Mouse (Mus musculus) MEL (cell line): ENCODE measurements at regions not wholly inside any gene's neighbourhood (a gene's known extent, or its start where the extent isn't known, plus 50 kb on each side); places are given as distances from the start of the nearest gene placed in this dataset.

Experiments
- DNase-seq: peaks from one replicate; pipeline ENCODE4 v3.0.0; 2011; ENCODE audit warnings: low read depth, low spot score
- H3K27ac ChIP-seq: 2 replicates; pipeline ENCODE4 v1.5.1; 2012; ENCODE audit warnings: low read depth, mild to moderate bottlenecking, control low read depth, low read length, moderate library complexity; ENCODE audit not compliant: control insufficient read depth
- H3K27me3 ChIP-seq, 2 experiments: fragments of 150-350 bp in 1 of 2; sonication (generic) in 1 of 2; 2 replicates each; pipeline ENCODE4 v1.6.1; 2012; ENCODE audit warnings: low read length in 2 of 2, mild to moderate bottlenecking in 2 of 2, improper control_type of control experiment in 1 of 2, moderate library complexity in 1 of 2; ENCODE audit not compliant: insufficient read depth in 2 of 2, control insufficient read depth in 1 of 2
- H3K36me3 ChIP-seq, 2 experiments: 2 replicates each; pipeline ENCODE4 v1.6.1; 2012 to 2014; ENCODE audit warnings: low read length in 2 of 2, improper control_type of control experiment in 1 of 2, inconsistent platforms in 1 of 2, mild to moderate bottlenecking in 1 of 2; ENCODE audit not compliant: insufficient read depth in 2 of 2, control insufficient read depth in 1 of 2
- H3K4me1 ChIP-seq, 2 experiments: fragments of 150-350 bp in 1 of 2; sonication (generic) in 1 of 2; 2 replicates each; pipeline ENCODE4 v1.6.1; 2012; ENCODE audit warnings: low read length in 2 of 2, improper control_type of control experiment in 1 of 2, mild to moderate bottlenecking in 1 of 2; ENCODE audit not compliant: insufficient read depth in 2 of 2, control insufficient read depth in 1 of 2
- H3K4me3 ChIP-seq, 2 experiments: fragments of 150-350 bp in 1 of 2; sonication (generic) in 1 of 2; 2 replicates each; pipeline ENCODE4 v1.5.1; 2012; ENCODE audit warnings: low read depth in 2 of 2, low read length in 2 of 2, mild to moderate bottlenecking in 2 of 2, moderate library complexity in 2 of 2, control low read depth in 1 of 2, improper control_type of control experiment in 1 of 2; ENCODE audit not compliant: control insufficient read depth in 1 of 2, insufficient read depth in 1 of 2
- H3K79me2 ChIP-seq: 2 replicates; pipeline ENCODE4 v1.6.1; 2012; ENCODE audit warnings: mild to moderate bottlenecking, low read length, moderate library complexity; ENCODE audit not compliant: control insufficient read depth, poor library complexity, insufficient read depth
- H3K9ac ChIP-seq: 2 replicates; pipeline ENCODE4 v1.6.1; 2012; ENCODE audit warnings: low read depth, mild to moderate bottlenecking, control low read depth, low read length, moderate library complexity; ENCODE audit not compliant: control insufficient read depth, poor library complexity, severe bottlenecking
- H3K9me3 ChIP-seq: fragments of 150-350 bp; sonication (generic); replicated peaks from 2 replicates; pipeline ENCODE4 v1.6.1; 2012; ENCODE audit warnings: mild to moderate bottlenecking, low read length, improper control_type of control experiment, moderate library complexity; ENCODE audit not compliant: insufficient read depth
- CTCF ChIP-seq, 3 experiments: IDR thresholded peaks in 2 of 3; conservative IDR thresholded peaks in 1 of 3; 2 replicates each; pipeline ENCODE4 v1.5.1; 2011 to 2012; ENCODE audit warnings: low read length in 3 of 3, low read depth in 2 of 3, mild to moderate bottlenecking in 2 of 3, improper control_type of control experiment in 1 of 3, inconsistent platforms in 1 of 3, mixed read lengths in 1 of 3, moderate library complexity in 1 of 3; ENCODE audit not compliant: control insufficient read depth in 1 of 3, insufficient read depth in 1 of 3, poor library complexity in 1 of 3, severe bottlenecking in 1 of 3
- EP300 ChIP-seq, 2 experiments: IDR thresholded peaks; 2 replicates each; pipeline ENCODE4 v1.6.1; 2011; ENCODE audit warnings: improper control_type of control experiment in 2 of 2, low read length in 2 of 2, low read depth in 1 of 2, mild to moderate bottlenecking in 1 of 2
- GATA1 ChIP-seq: IDR thresholded peaks from 2 replicates; pipeline ENCODE4 v1.6.1; 2011; ENCODE audit warnings: low read depth, low read length, improper control_type of control experiment
- HCFC1 ChIP-seq: IDR thresholded peaks from 2 replicates; pipeline ENCODE4 v1.6.1; 2012; ENCODE audit warnings: low read depth, mild to moderate bottlenecking, inconsistent platforms, low read length, improper control_type of control experiment, moderate library complexity
- KAT2A ChIP-seq: conservative IDR thresholded peaks from 2 replicates; pipeline ENCODE4 v1.6.1; 2012; ENCODE audit warnings: low read depth, low read length, improper control_type of control experiment, inconsistent platforms
- MAFK ChIP-seq: IDR thresholded peaks from 2 replicates; pipeline ENCODE4 v1.6.1; 2011; ENCODE audit warnings: low read depth, mild to moderate bottlenecking, low read length, improper control_type of control experiment, borderline replicate concordance
- MAX ChIP-seq: IDR thresholded peaks from 2 replicates; pipeline ENCODE4 v1.6.1; 2011; ENCODE audit warnings: low read length, improper control_type of control experiment
- MYB ChIP-seq: IDR thresholded peaks from 2 replicates; pipeline ENCODE4 v1.6.1; 2011; ENCODE audit warnings: mild to moderate bottlenecking, low read depth, low read length, improper control_type of control experiment
- NELFE ChIP-seq: IDR thresholded peaks from 2 replicates; pipeline ENCODE4 v1.6.1; 2011; ENCODE audit warnings: low read depth, low read length, improper control_type of control experiment
- NRF1 ChIP-seq: IDR thresholded peaks from 2 replicates; pipeline ENCODE4 v1.6.1; 2014; ENCODE audit warnings: low read depth, mild to moderate bottlenecking, inconsistent platforms, low read length, improper control_type of control experiment, moderate library complexity; ENCODE audit not compliant: poor library complexity, insufficient read depth, severe bottlenecking
- POLR2A ChIP-seq, 2 experiments: IDR thresholded peaks; 2 replicates each; pipeline ENCODE4 v1.6.1; 2011 to 2012; ENCODE audit warnings: low read length in 2 of 2, mild to moderate bottlenecking in 2 of 2, control low read depth in 1 of 2, improper control_type of control experiment in 1 of 2, low read depth in 1 of 2, moderate library complexity in 1 of 2; ENCODE audit not compliant: control insufficient read depth in 1 of 2, insufficient read depth in 1 of 2, poor library complexity in 1 of 2
- POLR2AphosphoS2 ChIP-seq: IDR thresholded peaks from 2 replicates; pipeline ENCODE4 v1.6.1; 2011; ENCODE audit warnings: low read length, improper control_type of control experiment
- POLR2AphosphoS5 ChIP-seq: IDR thresholded peaks from 2 replicates; pipeline ENCODE4 v1.6.1; 2012; ENCODE audit warnings: low read depth, borderline replicate concordance, mild to moderate bottlenecking, inconsistent platforms, low read length, moderate library complexity, mixed read lengths
- RAD21 ChIP-seq: IDR thresholded peaks from 2 replicates; pipeline ENCODE4 v1.6.1; 2011; ENCODE audit warnings: mild to moderate bottlenecking, low read depth, low read length, improper control_type of control experiment
- SIN3A ChIP-seq: IDR thresholded peaks from 2 replicates; pipeline ENCODE4 v1.6.1; 2012; ENCODE audit warnings: low read length, improper control_type of control experiment, inconsistent platforms
- SMC3 ChIP-seq: IDR thresholded peaks from 2 replicates; pipeline ENCODE4 v1.6.1; 2011; ENCODE audit warnings: low read depth, low read length, improper control_type of control experiment
- TAL1 ChIP-seq: IDR thresholded peaks from 2 replicates; pipeline ENCODE4 v1.6.1; 2012; ENCODE audit warnings: mild to moderate bottlenecking, inconsistent platforms, low read length, moderate library complexity, mixed read lengths
- USF1 ChIP-seq: IDR thresholded peaks from 2 replicates; pipeline ENCODE4 v1.6.1; 2014; ENCODE audit warnings: low read depth, mild to moderate bottlenecking, inconsistent platforms, low read length, improper control_type of control experiment, moderate library complexity
- USF2 ChIP-seq, 2 experiments: IDR thresholded peaks; 2 replicates each; pipeline ENCODE4 v1.6.1; 2011 to 2012; ENCODE audit warnings: improper control_type of control experiment in 2 of 2, low read length in 2 of 2, borderline replicate concordance in 1 of 2, inconsistent platforms in 1 of 2, low read depth in 1 of 2, mild to moderate bottlenecking in 1 of 2; ENCODE audit not compliant: insufficient read depth in 1 of 2
- ZMIZ1 ChIP-seq: IDR thresholded peaks from 2 replicates; pipeline ENCODE4 v1.6.1; 2012; ENCODE audit warnings: low read depth, mild to moderate bottlenecking, inconsistent platforms, low read length, improper control_type of control experiment, moderate library complexity
- ZNF384 ChIP-seq: IDR thresholded peaks from 2 replicates; pipeline ENCODE4 v1.6.1; 2012; ENCODE audit warnings: low read depth, mild to moderate bottlenecking, inconsistent platforms, low read length, improper control_type of control experiment

GRCm38 (mm10) chr16:29736211-29736610 lies 157.1 kb downstream of the Opa1 start:
- DNase-seq = no peak
- Histone ChIP-seq H3K9me3 (no peaks in the 10 kb centered on the region), H3K9ac (no peak overlapping the region), H3K4me3 (no peak overlapping the region), H3K79me2 (no peaks in the 10 kb centered on the region), H3K27ac (no peak overlapping the region), H3K36me3 (no peaks in the 10 kb centered on the region), H3K27me3 (peaks cover 2% of the 10 kb centered on the region in 2 experiments), H3K4me1 (no peaks in the 10 kb centered on the region)
- TF ChIP-seq KAT2A (no peak), POLR2AphosphoS2 (no peak), EP300 (IDR thresholded peaks at IDR 0.05; ENCODE audit: low read depth in 1 of 2, low read length in 2 of 2) (no peak), RAD21 (no peak), HCFC1 (no peak), ZNF384 (no peak), NELFE (no peak)

DNA sequence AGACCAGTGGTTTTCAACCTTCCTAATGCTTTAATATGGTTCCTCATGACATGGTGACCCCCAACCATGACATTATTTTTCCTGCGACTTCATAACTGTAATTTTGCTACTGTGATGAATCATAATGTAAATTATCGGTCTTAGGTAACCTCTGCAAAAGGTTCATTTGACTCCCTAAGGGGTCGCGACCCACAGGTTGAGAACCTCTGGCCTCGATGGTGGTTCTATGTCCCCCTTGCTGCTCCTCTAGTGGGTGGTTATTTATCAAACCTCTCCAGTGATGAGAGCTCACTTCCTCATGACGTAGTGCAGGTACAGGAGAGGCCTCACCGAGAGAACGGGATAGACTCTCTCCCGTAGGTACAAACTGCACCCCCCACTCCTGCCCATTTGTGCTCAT lies 158.9 kb downstream of the Opa1 start:
- TF ChIP-seq NELFE = no peak
- no peak for TF ChIP-seq KAT2A
- no peak for TF ChIP-seq TAL1
- no peaks in the 10 kb centered on the region for H3K79me2 ChIP-seq
- H3K27me3 ChIP-seq = peaks cover under 1 to 2% of the 10 kb centered on the region in 2 experiments; a peak in 3 of 4 replicates
- no peaks in the 10 kb centered on the region for H3K4me1 ChIP-seq
- DNase-seq = no peak
- no peak overlapping the region for H3K9ac ChIP-seq
- no peak overlapping the region for H3K27ac ChIP-seq
- no peaks in the 10 kb centered on the region for H3K36me3 ChIP-seq
- no peaks in the 10 kb centered on the region for H3K9me3 ChIP-seq
- no peak overlapping the region for H3K4me3 ChIP-seq

- H3K9ac ChIP-seq = no peak overlapping the region
- H3K4me1 ChIP-seq = no peaks in the 10 kb centered on the region
- H3K4me3 ChIP-seq = no peak overlapping the region
- H3K9me3 ChIP-seq = no peaks in the 10 kb centered on the region
- H3K36me3 ChIP-seq = no peaks in the 10 kb centered on the region
- H3K27me3 ChIP-seq = peaks cover 0 to 2% of the 10 kb centered on the region in 2 experiments; a peak in 3 of 4 replicates
- TF ChIP-seq RAD21 (no peak), USF2 (IDR thresholded peaks at IDR 0.05; ENCODE audit: borderline replicate concordance in 1 of 2, insufficient read depth in 1 of 2, low read depth in 1 of 2, low read length in 2 of 2) (no peak), SIN3A (no peak), POLR2AphosphoS5 (no peak), NRF1 (no peak), EP300 (IDR thresholded peaks at IDR 0.05; ENCODE audit: low read depth in 1 of 2, low read length in 2 of 2) (no peak), GATA1 (no peak), USF1 (no peak), MAFK (no peak), ZMIZ1 (no peak), POLR2A (IDR thresholded peaks at IDR 0.05; ENCODE audit: control insufficient read depth in 1 of 2, insufficient read depth in 1 of 2, low read depth in 1 of 2, low read length in 2 of 2, poor library complexity in 1 of 2) (no peak), ZNF384 (no peak), MAX (no peak), SMC3 (no peak), CTCF (IDR thresholded peaks at IDR 0.05 in 2 of 3, conservative IDR thresholded peaks at IDR 0.05 in 1 of 3; ENCODE audit: control insufficient read depth in 1 of 3, insufficient read depth in 1 of 3, low read depth in 2 of 3, low read length in 3 of 3, poor library complexity in 1 of 3, severe bottlenecking in 1 of 3) (no peak), HCFC1 (no peak), MYB (no peak)
- DNase-seq = no peak
- H3K27ac ChIP-seq = no peak overlapping the region
- H3K79me2 ChIP-seq = no peaks in the 10 kb centered on the region
These were observed 163.5 kb downstream of the Opa1 start for GRCm38 (mm10) chr16:29742497-29743230.
